Mouse (Mus musculus) stomach, embryonic 16.5 days (tissue): ENCODE measurements around the gene Upk3a. TPM values are rescaled to one million over a fixed set of nuclear protein-coding genes. Genes with fewer than 3 reads are reported as not detected.
"Not testable (repeated sequence)": the region's sequence is repeated elsewhere in the genome, so short reads cannot be mapped to it uniquely, and the experiment has no call there.

Experiments used
- ATAC-seq: fragments of 200-750 bp; cut with Nextera tagmentation; 2 replicates; pipeline ENCODE4 v1.8.0; 2017; ENCODE audit warnings: moderate number of reproducible peaks, moderate TSS enrichment; ENCODE audit not compliant: insufficient read depth, low FRiP score
- H3K27ac ChIP-seq: fragments of 300-500 bp; sonication (generic); 2 replicates; pipeline ENCODE4 v1.5.1; 2014; ENCODE audit warnings: low read length
- H3K27me3 ChIP-seq: fragments of 300-500 bp; sonication (generic); 2 replicates; pipeline ENCODE4 v1.6.1; 2014; ENCODE audit warnings: low read length, control low read depth, mixed read lengths; ENCODE audit not compliant: control insufficient read depth, insufficient read depth
- H3K36me3 ChIP-seq: fragments of 300-500 bp; sonication (generic); 2 replicates; pipeline ENCODE4 v1.6.1; 2014; ENCODE audit warnings: low read length; ENCODE audit not compliant: control insufficient read depth, insufficient read depth
- H3K4me1 ChIP-seq: fragments of 300-500 bp; sonication (generic); 2 replicates; pipeline ENCODE4 v1.6.1; 2014; ENCODE audit warnings: low read length, control low read depth, mixed read lengths; ENCODE audit not compliant: control insufficient read depth, insufficient read depth
- H3K4me2 ChIP-seq: fragments of 300-500 bp; sonication (generic); 2 replicates; pipeline ENCODE4 v1.6.1; 2014; ENCODE audit warnings: low read depth, low read length, mixed read lengths
- H3K4me3 ChIP-seq: fragments of 300-500 bp; sonication (generic); replicated peaks from 2 replicates; pipeline ENCODE4 v1.5.1; 2014; ENCODE audit warnings: mild to moderate bottlenecking, low read length
- H3K9ac ChIP-seq: fragments of 300-500 bp; sonication (generic); 2 replicates; pipeline ENCODE4 v1.6.1; 2014; ENCODE audit warnings: low read length
- H3K9me3 ChIP-seq: fragments of 300-500 bp; sonication (generic); replicated peaks from 2 replicates; pipeline ENCODE4 v1.6.1; 2016; ENCODE audit warnings: low read length, control low read depth; ENCODE audit not compliant: control insufficient read depth
- WGBS: fragments of 180-500 bp; shearing (Covaris S2); extraction: QIAGEN DNeasy Blood & Tissue Kit; methylation state at CpG from one replicate; pipeline ENCODE4 v1.1.7; 2014; 5-methylcytosine and 5-hydroxymethylcytosine counted together
- polyA plus RNA-seq: library from polyadenylated mRNA; unstranded; fragments of >200 nt; fragmentation: Nextera tagmentation; extraction: Ambion mirVana; gene quantifications from 2 replicates; pipeline ENCODE4 v1.2.1, GENCODE M21; 2015

Gene Upk3a
- polyA plus RNA-seq, 1 experiment from 2014 or later: 4.4 TPM

- no peak overlapping the region for H3K27ac ChIP-seq
- ATAC-seq: no peak
- H3K4me1 ChIP-seq: 0 out of 2 replicates have a peak, but pooled peaks cover 3% of the 10 kb centered on the region
Measured at GRCm38 (mm10) chr15:85022211-85022610, 5.3 kb downstream of the Upk3a start.

GRCm38 (mm10) chr15:85026197-85026596 is 9.3 kb downstream of the Upk3a start:
- no peaks in the 10 kb centered on the region for H3K36me3 ChIP-seq
- H3K4me2 ChIP-seq: no peak overlapping the region
- no peaks in the 10 kb centered on the region for H3K27me3 ChIP-seq
- H3K4me1 ChIP-seq: no peaks in the 10 kb centered on the region
- no peak for ATAC-seq
- no peak overlapping the region for H3K4me3 ChIP-seq
- no peak overlapping the region for H3K9ac ChIP-seq
- WGBS: 76% methylated on average over 4 of the region's 4 CpGs
- H3K27ac ChIP-seq: no peak overlapping the region
- H3K9me3 ChIP-seq: no peaks in the 10 kb centered on the region

More at GRCm38 (mm10) chr15:85022211-85022610, 5.3 kb downstream of the Upk3a start:
- no peak overlapping the region for H3K9ac ChIP-seq
- no peaks in the 10 kb centered on the region for H3K27me3 ChIP-seq
- no peaks in the 10 kb centered on the region for H3K36me3 ChIP-seq
- H3K9me3 ChIP-seq: no peaks in the 10 kb centered on the region
- no peak overlapping the region for H3K4me2 ChIP-seq
- H3K4me3 ChIP-seq: no peak overlapping the region
- WGBS: 60% methylated on average over 4 of the region's 4 CpGs

- WGBS: 41% methylated on average over 4 of the region's 4 CpGs
- Histone ChIP-seq H3K4me1 (no peaks in the 10 kb centered on the region), H3K27me3 (no peaks in the 10 kb centered on the region), H3K4me2 (no peak overlapping the region), H3K36me3 (no peaks in the 10 kb centered on the region), H3K27ac (no peak overlapping the region), H3K4me3 (no peak overlapping the region), H3K9me3 (no peaks in the 10 kb centered on the region), H3K9ac (no peak overlapping the region)
- peak; percentile 83 for ATAC-seq
Measured at GRCm38 (mm10) chr15:85027740-85028139, 10.8 kb downstream of the Upk3a start.

DNA sequence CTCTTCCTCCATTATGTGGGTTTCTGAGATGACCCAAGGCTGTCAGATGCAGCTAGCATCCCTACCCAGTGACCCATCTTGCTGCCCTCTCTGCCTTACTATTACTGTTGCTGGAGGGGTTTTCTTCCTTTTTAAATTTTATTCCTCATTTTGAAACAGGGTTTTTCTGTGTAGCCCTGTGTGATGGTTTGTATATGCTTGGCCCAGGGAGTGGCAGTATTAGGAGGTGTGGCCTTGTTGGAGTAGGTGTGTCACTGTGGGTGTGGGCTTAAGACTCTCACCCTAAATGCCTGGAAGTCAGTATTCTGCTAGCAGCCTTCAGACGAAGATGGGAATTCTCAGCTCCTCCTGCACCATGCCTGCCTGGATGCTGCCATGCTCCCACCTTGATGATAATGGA is 11.7 kb downstream of the Upk3a start, which contains the start of gene Fam118a:
Gene Fam118a, plus strand, starts transcription at position 301 of the 400 bp plus-strand sequence.
- WGBS: 33% methylated on average over 1 of the region's 1 CpGs

GRCm38 (mm10) chr15:85030643-85031042 is 13.7 kb downstream of the Upk3a start:
- WGBS: 65% methylated on average over 1 of the region's 1 CpGs
- H3K9me3 ChIP-seq, H3K4me3 ChIP-seq, H3K36me3 ChIP-seq, H3K27me3 ChIP-seq, H3K9ac ChIP-seq, H3K27ac ChIP-seq, ATAC-seq, H3K4me1 ChIP-seq, H3K4me2 ChIP-seq: not testable (repeated sequence)

More for the DNA sequence above, 11.7 kb downstream of the Upk3a start, which contains the start of gene Fam118a:
- H3K4me3 ChIP-seq, H3K4me2 ChIP-seq, H3K9me3 ChIP-seq, H3K4me1 ChIP-seq, H3K27me3 ChIP-seq, H3K36me3 ChIP-seq, H3K27ac ChIP-seq, H3K9ac ChIP-seq, ATAC-seq: not testable (repeated sequence)

DNA sequence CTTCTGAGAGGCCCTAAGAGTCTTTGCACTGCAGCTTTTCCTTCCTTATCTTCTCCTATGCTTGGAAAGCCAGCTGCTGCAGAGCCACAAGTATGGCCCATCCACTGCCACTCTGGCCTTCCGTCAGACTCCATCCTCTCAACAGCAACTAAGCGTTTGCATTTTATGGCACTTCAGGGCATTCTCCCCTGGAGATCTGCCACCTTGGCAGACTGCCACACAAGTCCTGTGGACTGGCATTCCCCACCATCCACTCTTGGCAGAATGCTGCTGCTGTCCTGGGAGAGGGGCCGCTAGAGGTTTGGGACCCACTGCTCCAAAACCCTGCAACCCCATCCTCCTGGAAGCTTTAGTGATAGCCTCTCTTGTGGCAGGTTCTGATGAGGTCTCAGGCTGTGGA is 14.9 kb downstream of the Upk3a start:
- WGBS: 87% methylated on average over 3 of the region's 3 CpGs
- no peak for ATAC-seq
- H3K9me3 ChIP-seq: no peaks in the 10 kb centered on the region
- no peak overlapping the region for H3K4me2 ChIP-seq
- H3K27ac ChIP-seq: no peak overlapping the region
- peaks cover 13% of the 10 kb centered on the region for H3K4me1 ChIP-seq
- no peaks in the 10 kb centered on the region for H3K27me3 ChIP-seq
- H3K4me3 ChIP-seq: no peak overlapping the region
- H3K36me3 ChIP-seq: no peaks in the 10 kb centered on the region
- H3K9ac ChIP-seq: no peak overlapping the region

DNA sequence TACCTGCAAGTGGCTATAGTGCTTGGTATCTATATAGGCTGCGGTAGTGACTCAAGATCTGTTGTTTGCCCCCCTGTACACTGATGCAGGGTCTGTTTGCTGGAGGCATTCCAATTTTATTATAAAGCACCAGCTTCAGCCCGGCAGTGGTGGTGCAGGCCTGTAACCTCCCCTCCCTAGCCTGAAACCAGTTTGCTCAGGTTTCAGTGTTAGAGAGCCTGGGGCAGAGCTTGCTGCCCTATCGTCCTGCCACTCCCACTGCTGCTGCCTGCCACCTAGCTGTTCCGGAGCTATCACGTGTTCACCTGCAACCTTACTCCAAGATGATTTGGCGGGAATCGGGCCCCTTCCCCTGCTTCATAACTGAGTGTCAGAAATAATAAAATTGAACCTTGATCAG is 17.0 kb downstream of the Upk3a start:
- ATAC-seq, H3K9me3 ChIP-seq: not testable (repeated sequence)
- 33% methylated on average over 7 of the region's 7 CpGs for WGBS

DNA sequence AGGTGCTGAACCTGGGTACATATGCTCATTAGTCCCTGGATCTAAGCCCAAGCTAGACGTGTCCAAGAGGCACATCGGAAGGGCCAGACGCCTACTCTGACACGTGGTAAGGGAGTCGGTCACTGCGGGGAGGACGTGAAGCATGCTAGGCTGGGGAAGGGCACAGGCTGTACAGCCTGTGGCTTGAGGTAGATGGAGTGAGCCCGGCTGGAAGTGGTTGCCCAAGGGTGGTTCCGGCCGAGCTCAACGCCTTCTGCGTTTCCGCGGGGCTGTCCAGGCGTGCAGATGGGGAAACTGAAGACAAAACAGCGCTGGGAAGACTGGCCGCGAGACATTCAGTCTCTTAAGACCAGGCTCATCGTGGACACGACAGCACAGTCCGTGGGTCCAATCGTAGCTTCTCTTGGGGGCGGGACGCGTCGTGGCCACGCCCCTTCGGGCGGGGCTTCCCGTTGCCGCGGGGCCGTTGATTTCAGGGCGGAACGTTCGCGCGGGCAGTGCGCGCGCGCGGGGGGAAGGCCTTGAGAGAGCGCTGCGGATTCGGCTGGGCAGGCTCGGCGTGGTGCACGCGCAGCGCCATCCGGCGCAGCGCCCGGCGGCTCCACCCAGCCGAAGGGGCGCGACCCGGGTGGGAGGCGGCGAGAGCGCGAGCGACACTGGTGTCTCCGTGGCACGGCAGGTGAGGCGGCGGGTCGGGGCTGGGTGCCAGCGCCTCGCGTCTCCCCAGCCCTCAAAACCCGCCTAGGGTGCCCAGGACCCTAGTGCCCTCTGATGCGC is 19.8 kb downstream of the Upk3a start:
- Histone ChIP-seq H3K36me3 (no peaks in the 10 kb centered on the region), H3K4me1 (peaks cover 39% of the 10 kb centered on the region), H3K4me2 (peak overlapping the region; percentile 81), H3K9ac (peak overlapping the region; percentile 85), H3K27ac (peak overlapping the region; percentile 91), H3K9me3 (no peaks in the 10 kb centered on the region), H3K27me3 (no peaks in the 10 kb centered on the region), H3K4me3 (peak overlapping the region; percentile 69)
- peak; percentile 92 for ATAC-seq
- under 1% methylated on average over 75 of the region's 75 CpGs for WGBS

More for the DNA sequence above, 17.0 kb downstream of the Upk3a start:
- H3K4me1 ChIP-seq: peaks cover 24% of the 10 kb centered on the region
- H3K9ac ChIP-seq, H3K27me3 ChIP-seq, H3K4me3 ChIP-seq, H3K4me2 ChIP-seq, H3K36me3 ChIP-seq: not testable (repeated sequence)
- peak overlapping the region; percentile 72 for H3K27ac ChIP-seq

DNA sequence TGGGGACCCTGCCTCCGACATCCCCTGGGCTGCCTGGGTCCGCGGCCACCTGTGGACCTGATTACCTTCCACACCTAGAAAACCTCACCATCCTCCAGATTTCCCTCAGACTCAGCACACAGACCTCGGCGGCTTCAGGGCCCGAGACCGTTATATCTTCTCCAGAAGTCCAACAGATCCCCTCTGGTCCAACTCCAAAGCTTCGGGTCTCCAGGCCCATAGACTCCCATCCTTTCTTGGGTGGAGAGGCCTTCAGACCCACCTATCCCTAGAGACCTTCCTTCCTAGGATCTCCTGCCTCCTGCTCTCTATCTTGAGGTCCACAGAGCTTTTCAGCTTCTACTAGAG is 20.4 kb downstream of the Upk3a start:
- Histone ChIP-seq H3K4me2 (peak overlapping the region; percentile 81), H3K27me3 (no peaks in the 10 kb centered on the region), H3K36me3 (no peaks in the 10 kb centered on the region), H3K9me3 (no peaks in the 10 kb centered on the region), H3K27ac (peak overlapping the region; percentile 14; the same call in 1 of the 2 replicates), H3K4me1 (peaks cover 41% of the 10 kb centered on the region), H3K9ac (peak overlapping the region; percentile 85), H3K4me3 (peak overlapping the region; percentile 69)
- ATAC-seq: no peak
- 3% methylated on average over 8 of the region's 8 CpGs for WGBS
